Mouse (Mus musculus) cerebellum, adult 11 months (tissue): ENCODE measurements at regions not wholly inside any gene's neighbourhood (a gene's known extent, or its start where the extent isn't known, plus 50 kb on each side); places are given as distances from the start of the nearest gene placed in this dataset.

Experiments used
- DNase-seq: peaks from one replicate; pipeline ENCODE4 v3.0.0; 2022

GRCm38 (mm10) chr16:46581115-46581514 lies 82.8 kb upstream of the Nectin3 start:
- DNase-seq, result no peak

GRCm38 (mm10) chr16:46574221-46574620 lies 75.9 kb upstream of the Nectin3 start:
- DNase-seq, result no peak

- peak; percentile 27 for DNase-seq
These were observed 69.1 kb upstream of the Nectin3 start for GRCm38 (mm10) chr16:46567446-46567845.

- no peak for DNase-seq
These were observed 67.8 kb upstream of the Nectin3 start for GRCm38 (mm10) chr16:46566020-46566581.

- DNase-seq, result no peak
These were observed 59.0 kb upstream of the Nectin3 start for GRCm38 (mm10) chr16:46557281-46557680.

GRCm38 (mm10) chr16:46548207-46548606 lies 49.9 kb upstream of the Nectin3 start:
- no peak for DNase-seq
